Mouse (Mus musculus): Measurements from ENCODE around the gene Sp7. TPM values are rescaled to one million over a fixed set of nuclear protein-coding genes. Genes with fewer than 3 reads are reported as not detected.

The Sp7 gene
- polyA plus RNA-seq (2012; fragmentation: generic; extraction: Trizol), result 0.24 TPM

DNA sequence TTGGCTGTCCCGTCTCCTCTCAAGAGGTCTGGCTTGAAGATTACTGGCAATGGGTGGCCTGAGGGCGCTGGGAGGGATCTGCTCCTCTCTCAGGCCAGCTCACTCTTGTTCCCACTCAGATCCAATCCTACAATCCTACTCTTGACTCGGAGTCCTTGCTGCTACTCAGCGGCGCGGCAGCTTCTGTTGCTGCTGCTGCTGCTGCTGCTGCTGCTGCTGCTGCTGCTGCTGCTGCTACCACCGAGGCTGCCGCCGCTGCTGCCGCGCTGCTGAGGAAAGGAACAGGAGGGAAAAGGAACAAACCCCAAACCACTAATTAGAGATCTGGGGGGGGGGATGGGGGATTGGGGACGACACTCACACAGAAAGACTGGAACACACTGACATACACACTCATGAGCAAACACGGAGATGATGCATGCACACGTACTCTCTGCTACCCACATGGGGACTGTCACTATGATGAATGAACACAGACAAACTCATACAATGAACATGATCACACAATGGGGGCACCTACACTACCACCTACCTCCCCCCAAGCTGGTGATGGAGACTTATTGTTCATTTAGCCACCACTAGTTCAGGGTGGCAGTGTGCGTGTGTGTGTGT is at the start of gene Sp7:
TSS of gene Sp7 (minus strand) at position 450 of the 612 bp plus-strand sequence.
- H3K4me3 ChIP-seq, result no peak within 1 kb of the TSS
- no peaks in the 10 kb centered on the region for H3K27me3 ChIP-seq (ENCODE audit: control insufficient read depth, insufficient read depth, insufficient read length)

DNA sequence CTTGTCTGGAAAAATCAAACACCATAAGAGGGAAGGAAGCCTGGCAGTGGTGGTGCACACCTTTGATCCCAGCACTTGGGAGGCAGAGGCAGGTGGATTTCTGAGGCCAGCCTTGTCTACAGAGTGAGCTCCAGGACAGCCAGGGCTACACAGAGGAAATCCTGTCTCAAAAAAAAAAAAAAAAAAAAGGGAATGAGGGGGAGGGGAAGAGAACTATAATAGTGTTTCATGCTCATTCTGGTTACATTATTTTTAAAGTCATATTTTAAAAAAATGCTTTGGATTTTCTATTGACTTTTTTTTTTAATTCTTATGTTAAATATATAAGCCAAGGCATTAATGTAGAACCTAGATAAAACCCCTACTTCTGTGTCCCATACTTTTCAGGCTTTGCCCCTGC is 46.7 kb upstream of the Sp7 start:
- peaks cover 48% of the 10 kb centered on the region for H3K36me3 ChIP-seq (ENCODE audit: control insufficient read depth, insufficient read depth)
- no peak overlapping the region for H3K4me3 ChIP-seq
- no peaks in the 10 kb centered on the region for H3K27me3 ChIP-seq (ENCODE audit: control insufficient read depth, insufficient read depth, insufficient read length)
- H3K79me2 ChIP-seq (ENCODE audit: control insufficient read depth, insufficient read depth), result peaks cover 100% of the 10 kb centered on the region
- H3K4me2 ChIP-seq (ENCODE audit: low read depth), result no peak overlapping the region
- H3ac ChIP-seq (ENCODE audit: control insufficient read depth, insufficient read length), result no peak overlapping the region
- no peak for TF ChIP-seq USF1 (IDR thresholded peaks at IDR 0.05; ENCODE audit: low read depth)
- no peak for TF ChIP-seq MYOG (IDR thresholded peaks at IDR 0.05; ENCODE audit: control insufficient read depth in 1 of 3, insufficient read depth in 1 of 3, insufficient read length in 2 of 3, low read depth in 2 of 3)
- TF ChIP-seq MAX (IDR thresholded peaks at IDR 0.05; ENCODE audit: low read depth), result no peak
- TF ChIP-seq TCF12 (IDR thresholded peaks at IDR 0.05; ENCODE audit: insufficient read depth, poor library complexity, severe bottlenecking), result no peak
- no peak for TF ChIP-seq E2F4 (IDR thresholded peaks at IDR 0.05; ENCODE audit: insufficient read depth)
- no peak for TF ChIP-seq CEBPB (IDR thresholded peaks at IDR 0.05; ENCODE audit: insufficient read depth, poor library complexity, severe bottlenecking)
- TF ChIP-seq SRF (IDR thresholded peaks at IDR 0.05; ENCODE audit: control insufficient read depth, insufficient read length, low read depth), result no peak
- no peak for TF ChIP-seq MYOD1 (IDR thresholded peaks at IDR 0.05; ENCODE audit: control insufficient read depth in 1 of 3, insufficient read length in 2 of 3, low read depth in 2 of 3)
- no peak for TF ChIP-seq POLR2A (IDR thresholded peaks at IDR 0.05; ENCODE audit: insufficient read length, low read depth)
- TF ChIP-seq TCF3 (IDR thresholded peaks at IDR 0.05; ENCODE audit: insufficient read length, low read depth), result no peak
- no peak for TF ChIP-seq POLR2AphosphoS2 (IDR thresholded peaks at IDR 0.05; ENCODE audit: insufficient read length, low read depth)
- TF ChIP-seq REST (IDR thresholded peaks at IDR 0.05; ENCODE audit: insufficient read depth, insufficient read length), result no peak

More for the DNA sequence above, at the start of gene Sp7:
- H3K36me3 ChIP-seq (ENCODE audit: control insufficient read depth, insufficient read depth), result no peaks in the 10 kb centered on the region
- TF ChIP-seq MYOD1 (IDR thresholded peaks at IDR 0.05; ENCODE audit: control insufficient read depth in 1 of 3, insufficient read length in 2 of 3, low read depth in 2 of 3) (no peak), USF1 (IDR thresholded peaks at IDR 0.05; ENCODE audit: low read depth) (no peak), TCF3 (IDR thresholded peaks at IDR 0.05; ENCODE audit: insufficient read length, low read depth) (no peak), MAX (IDR thresholded peaks at IDR 0.05; ENCODE audit: low read depth) (no peak), CEBPB (IDR thresholded peaks at IDR 0.05; ENCODE audit: insufficient read depth, poor library complexity, severe bottlenecking) (no peak), MYOG (IDR thresholded peaks at IDR 0.05; ENCODE audit: control insufficient read depth in 1 of 3, insufficient read depth in 1 of 3, insufficient read length in 2 of 3, low read depth in 2 of 3) (no peak), REST (IDR thresholded peaks at IDR 0.05; ENCODE audit: insufficient read depth, insufficient read length) (no peak), SRF (IDR thresholded peaks at IDR 0.05; ENCODE audit: control insufficient read depth, insufficient read length, low read depth) (no peak), POLR2A (IDR thresholded peaks at IDR 0.05; ENCODE audit: insufficient read length, low read depth) (no peak), E2F4 (IDR thresholded peaks at IDR 0.05; ENCODE audit: insufficient read depth) (no peak), TCF12 (IDR thresholded peaks at IDR 0.05; ENCODE audit: insufficient read depth, poor library complexity, severe bottlenecking) (no peak), POLR2AphosphoS2 (IDR thresholded peaks at IDR 0.05; ENCODE audit: insufficient read length, low read depth) (no peak)
- H3K4me2 ChIP-seq (ENCODE audit: low read depth), result peak within 1 kb of the TSS; percentile 52
- no peak within 1 kb of the TSS for H3ac ChIP-seq (ENCODE audit: control insufficient read depth, insufficient read length)
- H3K79me2 ChIP-seq (ENCODE audit: control insufficient read depth, insufficient read depth), result no peaks in the 10 kb centered on the region

DNA sequence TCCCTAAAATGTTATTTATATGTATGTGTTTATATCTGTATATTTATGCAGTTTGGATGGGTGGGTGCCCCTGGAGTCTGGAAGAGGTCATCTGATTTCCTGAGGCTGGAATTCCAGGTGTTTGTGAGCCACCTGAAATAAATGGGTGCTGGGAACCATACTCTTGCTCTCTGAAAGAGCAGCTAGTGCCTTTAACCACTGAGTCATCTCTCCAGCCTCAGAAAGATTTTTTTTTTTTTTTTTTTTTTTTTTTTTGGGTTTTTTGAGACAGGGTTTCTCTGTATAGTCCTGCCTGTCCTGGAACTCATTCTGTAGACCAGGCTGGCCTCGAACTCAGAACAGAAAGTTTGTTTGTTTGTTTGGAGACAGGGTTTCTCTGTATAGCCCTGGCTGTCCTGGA is 44.1 kb upstream of the Sp7 start:
- H3K79me2 ChIP-seq (ENCODE audit: control insufficient read depth, insufficient read depth), result peaks cover 93% of the 10 kb centered on the region
- H3K4me2 ChIP-seq (ENCODE audit: low read depth), result peak overlapping the region; percentile 47
- H3K36me3 ChIP-seq (ENCODE audit: control insufficient read depth, insufficient read depth), result peaks cover 50% of the 10 kb centered on the region
- no peak overlapping the region for H3ac ChIP-seq (ENCODE audit: control insufficient read depth, insufficient read length)
- no peak for TF ChIP-seq E2F4 (IDR thresholded peaks at IDR 0.05; ENCODE audit: insufficient read depth)
- TF ChIP-seq MYOG (IDR thresholded peaks at IDR 0.05; ENCODE audit: control insufficient read depth in 1 of 3, insufficient read depth in 1 of 3, insufficient read length in 2 of 3, low read depth in 2 of 3), result no peak
- TF ChIP-seq MAX (IDR thresholded peaks at IDR 0.05; ENCODE audit: low read depth), result no peak
- no peak for TF ChIP-seq TCF12 (IDR thresholded peaks at IDR 0.05; ENCODE audit: insufficient read depth, poor library complexity, severe bottlenecking)
- no peak for TF ChIP-seq TCF3 (IDR thresholded peaks at IDR 0.05; ENCODE audit: insufficient read length, low read depth)
- no peak for TF ChIP-seq SRF (IDR thresholded peaks at IDR 0.05; ENCODE audit: control insufficient read depth, insufficient read length, low read depth)
- no peak for TF ChIP-seq MYOD1 (IDR thresholded peaks at IDR 0.05; ENCODE audit: control insufficient read depth in 1 of 3, insufficient read length in 2 of 3, low read depth in 2 of 3)
- no peak for TF ChIP-seq REST (IDR thresholded peaks at IDR 0.05; ENCODE audit: insufficient read depth, insufficient read length)
- no peak for TF ChIP-seq POLR2A (IDR thresholded peaks at IDR 0.05; ENCODE audit: insufficient read length, low read depth)
- TF ChIP-seq USF1 (IDR thresholded peaks at IDR 0.05; ENCODE audit: low read depth), result no peak
- no peak for TF ChIP-seq POLR2AphosphoS2 (IDR thresholded peaks at IDR 0.05; ENCODE audit: insufficient read length, low read depth)
- no peak for TF ChIP-seq CEBPB (IDR thresholded peaks at IDR 0.05; ENCODE audit: insufficient read depth, poor library complexity, severe bottlenecking)
- H3K4me3 ChIP-seq, result no peak overlapping the region
- H3K27me3 ChIP-seq (ENCODE audit: control insufficient read depth, insufficient read depth, insufficient read length), result no peaks in the 10 kb centered on the region

DNA sequence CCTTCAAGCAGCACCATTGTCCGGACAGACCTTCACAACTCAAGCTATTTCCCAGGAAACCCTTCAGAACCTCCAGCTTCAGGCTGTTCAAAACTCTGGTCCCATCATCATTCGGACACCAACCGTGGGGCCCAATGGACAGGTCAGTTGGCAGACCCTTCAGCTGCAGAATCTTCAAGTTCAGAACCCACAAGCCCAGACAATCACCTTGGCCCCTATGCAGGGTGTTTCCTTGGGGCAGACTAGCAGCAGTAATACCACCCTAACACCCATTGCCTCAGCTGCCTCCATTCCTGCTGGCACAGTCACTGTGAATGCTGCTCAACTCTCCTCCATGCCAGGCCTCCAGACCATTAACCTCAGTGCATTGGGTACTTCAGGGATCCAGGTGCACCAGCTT is 42.3 kb upstream of the Sp7 start:
- peaks cover 76% of the 10 kb centered on the region for H3K79me2 ChIP-seq (ENCODE audit: control insufficient read depth, insufficient read depth)
- H3K27me3 ChIP-seq (ENCODE audit: control insufficient read depth, insufficient read depth, insufficient read length), result no peaks in the 10 kb centered on the region
- peak overlapping the region; percentile 25 for H3K4me2 ChIP-seq (ENCODE audit: low read depth)
- TF ChIP-seq TCF3 (IDR thresholded peaks at IDR 0.05; ENCODE audit: insufficient read length, low read depth) (no peak), REST (IDR thresholded peaks at IDR 0.05; ENCODE audit: insufficient read depth, insufficient read length) (no peak), USF1 (IDR thresholded peaks at IDR 0.05; ENCODE audit: low read depth) (no peak), E2F4 (IDR thresholded peaks at IDR 0.05; ENCODE audit: insufficient read depth) (no peak), MAX (IDR thresholded peaks at IDR 0.05; ENCODE audit: low read depth) (no peak), TCF12 (IDR thresholded peaks at IDR 0.05; ENCODE audit: insufficient read depth, poor library complexity, severe bottlenecking) (no peak), MYOD1 (IDR thresholded peaks at IDR 0.05; ENCODE audit: control insufficient read depth in 1 of 3, insufficient read length in 2 of 3, low read depth in 2 of 3) (no peak)
- H3ac ChIP-seq (ENCODE audit: control insufficient read depth, insufficient read length), result no peak overlapping the region
- H3K36me3 ChIP-seq (ENCODE audit: control insufficient read depth, insufficient read depth), result peaks cover 45% of the 10 kb centered on the region
- H3K4me3 ChIP-seq, result no peak overlapping the region

Data from myocyte (in vitro differentiated cells).